Mouse (Mus musculus): ENCODE results near the gene Dst.

GRCm38 (mm10) chr1:34017323-34017722, 109.3 kb downstream of the Dst start:
- TF ChIP-seq CTCF (IDR thresholded peaks at IDR 0.05; ENCODE audit: low read depth): no peak
- no peak for TF ChIP-seq EP300 (IDR thresholded peaks at IDR 0.05; ENCODE audit: low read depth)

Data from heart, postnatal 0 days (tissue).